Mouse (Mus musculus) heart, embryonic 10.5 days (tissue): Measurements from ENCODE around the gene Ncf1. TPM values are rescaled to one million over a fixed set of nuclear protein-coding genes. Genes with fewer than 3 reads are reported as not detected.

Source experiments
- DNase-seq: peaks from one replicate; pipeline ENCODE4 v3.0.0-alpha.2; 2017; ENCODE audit warnings: low spot score
- H3K27ac ChIP-seq: fragments of 300-500 bp; sonication (generic); 2 replicates; pipeline ENCODE4 v1.5.1; 2016; ENCODE audit warnings: mild to moderate bottlenecking
- H3K27me3 ChIP-seq: fragments of 300-500 bp; sonication (generic); 2 replicates; pipeline ENCODE4 v1.6.1; 2016; ENCODE audit warnings: mild to moderate bottlenecking; ENCODE audit not compliant: poor library complexity, insufficient read depth, severe bottlenecking
- H3K36me3 ChIP-seq: fragments of 300-500 bp; sonication (generic); 2 replicates; pipeline ENCODE4 v1.6.1; 2016; ENCODE audit warnings: mild to moderate bottlenecking, moderate library complexity
- H3K4me1 ChIP-seq: fragments of 300-500 bp; sonication (generic); 2 replicates; pipeline ENCODE4 v1.6.1; 2016; ENCODE audit warnings: mild to moderate bottlenecking
- H3K4me3 ChIP-seq: fragments of 300-500 bp; sonication (generic); 2 replicates; pipeline ENCODE4 v1.5.1; 2016; ENCODE audit warnings: mild to moderate bottlenecking, moderate library complexity
- H3K9me3 ChIP-seq: fragments of 300-500 bp; sonication (generic); 2 replicates; pipeline ENCODE4 v1.6.1; 2016; ENCODE audit warnings: mild to moderate bottlenecking, moderate library complexity
- WGBS: fragments of 180-500 bp; shearing (Covaris S2); methylation state at CpG from one replicate; pipeline ENCODE4 v1.1.7; 2016; 5-methylcytosine and 5-hydroxymethylcytosine counted together
- polyA plus RNA-seq: library from polyadenylated mRNA; unstranded; fragments of >200 nt; fragmentation: Nextera tagmentation; extraction: Ambion mirVana; gene quantifications from 2 replicates; pipeline ENCODE4 v1.2.1, GENCODE M21; 2016

Ncf1 gene
- polyA plus RNA-seq, 1 experiment from 2014 or later = 2.2 TPM

DNA sequence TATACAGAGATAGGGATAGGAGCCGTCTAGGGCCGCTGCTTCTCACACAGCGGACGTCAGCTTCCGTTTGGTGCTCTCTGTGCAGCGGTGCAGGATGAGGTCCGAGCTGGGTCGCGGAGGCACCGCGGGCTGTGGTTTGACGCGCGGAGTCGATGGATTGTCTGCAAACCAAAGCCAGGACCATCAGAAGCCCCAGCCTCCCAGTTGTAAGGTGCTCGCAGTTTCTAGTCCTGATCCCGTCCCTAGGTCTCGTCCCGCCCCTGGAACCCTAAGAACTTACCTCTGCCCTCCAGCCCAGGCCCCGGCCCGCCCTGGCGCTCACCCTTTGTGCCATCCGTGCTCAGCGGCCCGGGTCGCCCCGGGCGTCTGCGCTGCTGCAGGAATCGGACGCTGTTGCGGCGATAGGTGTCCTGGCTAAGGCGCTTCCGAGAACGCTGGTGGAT lies 7.7 kb downstream of the Ncf1 start:
- Histone ChIP-seq H3K36me3 (peaks cover 9% of the 10 kb centered on the region), H3K27me3 (peaks cover 32% of the 10 kb centered on the region), H3K9me3 (no peaks in the 10 kb centered on the region), H3K4me3 (peak overlapping the region; percentile 59), H3K27ac (no peak overlapping the region), H3K4me1 (peaks cover 30% of the 10 kb centered on the region)
- 1% methylated on average over 36 of the region's 36 CpGs for WGBS
- DNase-seq = no peak

DNA sequence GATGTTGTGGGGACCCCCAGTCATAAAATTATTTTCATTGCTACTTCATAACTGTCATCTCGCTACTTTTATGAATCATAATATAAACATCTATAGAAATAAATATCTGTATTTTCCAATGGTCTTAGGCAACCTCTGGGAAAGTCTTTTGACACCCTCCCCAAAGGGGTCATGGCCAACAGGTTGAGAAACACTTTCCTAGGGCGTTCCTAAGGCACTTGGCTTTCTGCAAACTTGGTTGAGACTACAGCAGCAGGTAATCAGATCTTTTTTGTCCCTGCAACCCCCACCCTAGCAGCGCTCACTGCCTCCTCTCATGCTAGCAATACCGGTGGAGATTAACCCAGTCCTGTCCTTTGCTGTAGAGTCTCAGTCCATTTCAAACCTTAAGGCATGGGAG lies 8.1 kb downstream of the Ncf1 start:
- peaks cover 32% of the 10 kb centered on the region for H3K27me3 ChIP-seq
- WGBS = 38% methylated on average over 4 of the region's 4 CpGs
- peak overlapping the region; percentile 59 for H3K4me3 ChIP-seq
- peaks cover 25% of the 10 kb centered on the region for H3K4me1 ChIP-seq
- H3K27ac ChIP-seq = no peak overlapping the region
- H3K9me3 ChIP-seq = no peaks in the 10 kb centered on the region
- no peak for DNase-seq
- peaks cover 13% of the 10 kb centered on the region for H3K36me3 ChIP-seq

- peaks cover 16% of the 10 kb centered on the region for H3K36me3 ChIP-seq
- no peak for DNase-seq
- 85% methylated on average over 7 of the region's 7 CpGs for WGBS
- H3K4me3 ChIP-seq = no peak overlapping the region
- peaks cover 21% of the 10 kb centered on the region for H3K4me1 ChIP-seq
- peaks cover 27% of the 10 kb centered on the region for H3K27me3 ChIP-seq
- H3K9me3 ChIP-seq = no peaks in the 10 kb centered on the region
- H3K27ac ChIP-seq = no peak overlapping the region
Observed at GRCm38 (mm10) chr5:134217900-134218299, 11.5 kb downstream of the Ncf1 start.

DNA sequence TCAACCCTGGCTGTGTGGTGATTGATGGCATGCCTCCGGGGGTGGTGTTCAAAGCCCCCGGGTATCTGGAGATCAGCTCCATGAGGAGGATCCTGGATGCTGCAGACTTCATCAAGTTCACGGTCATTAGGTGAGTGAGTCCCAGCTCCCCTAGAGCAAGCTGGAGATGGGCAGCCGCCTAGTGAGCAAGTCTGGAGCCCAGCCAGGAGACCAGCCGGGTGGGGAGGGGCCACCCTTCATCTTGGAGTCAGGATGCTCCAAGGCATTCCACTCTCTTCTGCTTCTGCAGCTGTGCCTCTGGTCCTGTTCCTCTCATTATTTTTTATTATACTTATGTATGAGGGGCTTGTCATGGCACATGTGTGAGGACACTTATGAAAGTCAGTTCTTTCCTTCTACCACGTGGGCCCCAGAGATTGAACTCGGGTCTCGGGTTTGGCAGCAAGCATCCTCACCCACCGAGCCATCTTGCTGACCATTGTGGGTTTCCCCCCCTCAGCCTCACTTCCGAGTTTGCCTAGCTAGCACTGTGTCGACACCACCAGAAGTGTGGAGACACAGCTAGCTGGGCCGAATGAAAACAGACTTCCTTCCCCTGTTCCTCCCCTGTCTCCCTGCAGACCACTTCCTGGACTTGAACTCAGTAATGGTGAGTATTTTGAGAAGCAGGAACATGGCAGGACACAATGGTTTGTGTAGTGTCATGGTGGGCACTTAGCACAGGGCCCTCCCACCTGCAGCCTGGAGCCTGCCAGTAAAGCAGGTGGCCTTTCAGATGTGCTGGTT lies 15.2 kb downstream of the Ncf1 start:
- WGBS = 69% methylated on average over 12 of the region's 12 CpGs
- no peak for DNase-seq
- Histone ChIP-seq H3K27me3 (no peaks in the 10 kb centered on the region), H3K27ac (no peak overlapping the region), H3K4me3 (no peak overlapping the region), H3K36me3 (peaks cover 22% of the 10 kb centered on the region), H3K4me1 (peaks cover 20% of the 10 kb centered on the region), H3K9me3 (no peaks in the 10 kb centered on the region)

DNA sequence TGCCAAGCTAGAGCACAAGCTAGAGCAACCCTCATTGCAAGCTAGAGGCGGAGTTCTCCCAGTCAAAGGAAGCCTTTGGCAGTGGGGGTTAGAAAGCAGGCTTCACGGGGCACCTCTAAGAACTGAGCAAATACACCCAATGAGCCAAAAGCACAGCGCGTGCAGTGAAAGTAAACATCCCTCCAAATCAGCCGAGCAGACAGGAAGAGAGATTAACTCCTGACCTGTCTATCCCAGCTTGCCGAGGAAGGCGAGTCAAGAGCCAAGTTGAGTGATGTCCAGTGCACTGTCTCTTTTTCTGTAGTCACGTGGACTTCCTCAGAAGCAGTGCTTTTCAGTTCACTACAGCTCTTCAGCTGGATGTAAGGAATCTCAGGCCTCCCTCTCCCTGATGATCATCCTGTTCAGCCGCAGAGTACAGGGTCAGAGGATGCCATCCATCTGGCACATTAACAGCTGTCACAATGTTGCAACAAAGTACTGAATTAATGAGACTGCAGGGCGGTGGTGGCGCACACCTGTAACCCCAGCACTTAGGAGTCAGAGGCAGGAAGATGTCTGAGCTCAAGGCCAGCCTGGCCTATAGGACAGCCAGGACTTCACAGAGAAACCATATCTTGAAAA lies 19.4 kb downstream of the Ncf1 start:
- Histone ChIP-seq H3K4me3 (no peak overlapping the region), H3K27me3 (no peaks in the 10 kb centered on the region), H3K27ac (no peak overlapping the region), H3K4me1 (peaks cover 20% of the 10 kb centered on the region), H3K36me3 (peaks cover 19% of the 10 kb centered on the region), H3K9me3 (0 out of 2 replicates have a peak, but pooled peaks cover 3% of the 10 kb centered on the region)
- DNase-seq = no peak
- WGBS = 53% methylated on average over 11 of the region's 11 CpGs

DNA sequence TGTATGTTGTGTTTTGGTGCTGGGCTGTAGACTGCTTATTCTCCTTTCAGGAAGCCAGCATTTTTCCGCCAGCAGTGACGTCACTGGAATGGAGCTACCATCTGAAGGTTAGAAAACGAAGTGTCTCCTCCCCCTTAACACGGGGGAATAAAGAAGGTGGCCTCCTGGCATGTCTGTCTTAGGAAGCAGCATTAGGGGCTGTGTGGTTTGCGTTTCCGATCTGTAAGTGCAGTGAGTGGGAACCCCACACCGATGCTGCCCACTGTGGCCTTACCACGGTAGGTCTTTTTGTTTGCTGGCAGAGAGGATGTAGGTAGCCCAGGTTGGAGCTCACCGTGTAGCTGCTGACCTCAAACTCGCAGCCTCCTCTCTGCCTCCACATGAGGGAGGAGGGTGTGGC lies 22.7 kb downstream of the Ncf1 start:
- H3K4me1 ChIP-seq = peaks cover 13% of the 10 kb centered on the region
- H3K27me3 ChIP-seq = no peaks in the 10 kb centered on the region
- H3K9me3 ChIP-seq = 0 out of 2 replicates have a peak, but pooled peaks cover 3% of the 10 kb centered on the region
- 79% methylated on average over 10 of the region's 10 CpGs for WGBS
- no peak overlapping the region for H3K4me3 ChIP-seq
- no peak overlapping the region for H3K27ac ChIP-seq
- peaks cover 37% of the 10 kb centered on the region for H3K36me3 ChIP-seq
- DNase-seq = no peak

GRCm38 (mm10) chr5:134193664-134194063 lies 35.8 kb downstream of the Ncf1 start:
- Histone ChIP-seq H3K4me3 (no peak overlapping the region), H3K36me3 (peaks cover 39% of the 10 kb centered on the region), H3K9me3 (no peaks in the 10 kb centered on the region), H3K4me1 (no peaks in the 10 kb centered on the region), H3K27me3 (no peaks in the 10 kb centered on the region), H3K27ac (no peak overlapping the region)
- whole genome bisulfite sequencing = 84% methylated on average over 8 of the region's 8 CpGs
- no peak for DNase-seq

DNA sequence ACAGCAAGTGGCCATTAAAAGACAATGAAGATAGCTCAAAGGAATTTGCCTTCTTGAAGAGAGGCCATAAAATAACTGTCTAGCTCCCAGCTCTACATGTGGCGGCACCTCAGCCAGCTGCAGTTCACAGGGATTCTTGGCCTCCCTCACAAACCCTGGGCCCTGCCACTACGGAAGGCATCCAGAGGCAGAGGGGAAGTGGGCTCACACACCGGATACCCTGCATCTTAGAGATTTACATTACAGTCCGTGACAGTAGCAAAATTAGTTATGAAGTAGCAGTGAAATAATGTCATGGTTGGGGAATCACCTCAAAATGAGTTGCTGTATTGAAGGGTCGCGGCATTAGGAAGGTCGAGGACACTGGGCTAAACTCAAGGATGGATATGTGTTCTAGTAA lies 40.9 kb downstream of the Ncf1 start:
- Histone ChIP-seq H3K9me3 (no peaks in the 10 kb centered on the region), H3K36me3 (peaks cover 9% of the 10 kb centered on the region; the same call in 1 of the 2 replicates), H3K27me3 (no peaks in the 10 kb centered on the region), H3K4me3 (no peak overlapping the region), H3K27ac (no peak overlapping the region), H3K4me1 (peaks cover 3% of the 10 kb centered on the region; the same call in 1 of the 2 replicates)
- WGBS = 85% methylated on average over 7 of the region's 7 CpGs
- no peak for DNase-seq

GRCm38 (mm10) chr5:134186961-134187731 lies 42.3 kb downstream of the Ncf1 start:
- DNase-seq = no peak
- Histone ChIP-seq H3K27ac (no peak overlapping the region), H3K9me3 (no peaks in the 10 kb centered on the region), H3K27me3 (no peaks in the 10 kb centered on the region), H3K4me3 (no peak overlapping the region), H3K4me1 (peaks cover 15% of the 10 kb centered on the region; the same call in 1 of the 2 replicates), H3K36me3 (no peaks in the 10 kb centered on the region)
- WGBS = 70% methylated on average over 4 of the region's 4 CpGs

- Histone ChIP-seq H3K4me3 (no peak overlapping the region), H3K4me1 (peaks cover 17% of the 10 kb centered on the region; the same call in 1 of the 2 replicates), H3K27ac (no peak overlapping the region), H3K9me3 (no peaks in the 10 kb centered on the region), H3K27me3 (no peaks in the 10 kb centered on the region), H3K36me3 (no peaks in the 10 kb centered on the region)
- WGBS = 86% methylated on average over 3 of the region's 3 CpGs
- no peak for DNase-seq
Observed at GRCm38 (mm10) chr5:134186059-134186458, 43.4 kb downstream of the Ncf1 start.

DNA sequence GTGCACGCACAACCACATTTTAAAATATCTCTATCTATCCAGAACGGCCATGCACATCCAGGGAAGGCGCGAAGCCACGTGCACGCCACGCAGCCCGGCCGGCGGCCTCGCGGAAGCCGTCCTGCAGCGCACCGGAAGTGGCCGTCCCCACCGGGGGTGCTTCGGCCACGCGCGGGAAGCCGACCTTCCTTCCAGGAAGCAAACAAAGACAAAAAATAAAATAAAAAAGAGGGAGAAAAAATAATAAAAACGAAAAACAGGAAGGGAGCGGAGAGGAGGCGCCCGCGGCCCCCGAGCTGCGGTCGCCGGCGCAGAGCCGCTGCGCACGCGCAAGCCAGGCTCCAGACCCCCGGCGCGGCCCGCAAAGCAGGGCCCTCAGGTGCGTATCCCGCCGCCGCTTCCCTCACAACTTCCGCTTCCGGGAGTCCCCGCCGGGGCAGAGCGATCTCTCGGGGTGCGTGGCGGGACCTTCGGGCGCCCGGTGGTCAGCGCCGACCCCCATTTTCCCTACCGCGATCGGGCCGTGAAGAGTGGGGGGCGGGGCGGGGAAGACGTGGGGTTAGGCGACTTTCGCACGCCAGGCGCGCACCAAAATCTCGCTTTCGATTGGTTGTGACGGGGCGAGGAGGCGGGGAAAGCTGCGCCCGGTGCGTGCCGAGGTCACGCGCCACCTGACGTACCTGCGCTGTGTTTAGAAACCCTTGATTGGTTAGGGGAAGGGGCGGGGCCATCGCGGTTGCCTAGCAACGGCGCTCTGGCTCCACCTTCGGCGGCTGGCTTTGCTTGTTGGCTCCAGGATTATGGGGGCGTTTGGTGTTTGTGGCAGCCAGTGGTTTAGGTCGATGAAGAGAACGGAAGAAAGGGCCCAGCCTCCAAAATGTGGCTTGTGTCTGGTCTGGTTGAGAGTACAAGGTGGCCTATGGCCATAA lies 45.3 kb downstream of the Ncf1 start, which contains the start of gene Gtf2ird2:
Gene Gtf2ird2 (plus strand): TSS at position 140 of the 929 bp plus-strand sequence.
- H3K27me3 ChIP-seq = no peaks in the 10 kb centered on the region
- H3K4me3 ChIP-seq = peak within 1 kb of the TSS; percentile 90
- H3K36me3 ChIP-seq = no peaks in the 10 kb centered on the region
- DNase-seq = peak; percentile 99
- no peaks in the 10 kb centered on the region for H3K9me3 ChIP-seq
- H3K27ac ChIP-seq = peak within 1 kb of the TSS; percentile 99
- H3K4me1 ChIP-seq = peaks cover 17% of the 10 kb centered on the region; the same call in 1 of the 2 replicates
- WGBS = under 1% methylated on average over 92 of the region's 92 CpGs

DNA sequence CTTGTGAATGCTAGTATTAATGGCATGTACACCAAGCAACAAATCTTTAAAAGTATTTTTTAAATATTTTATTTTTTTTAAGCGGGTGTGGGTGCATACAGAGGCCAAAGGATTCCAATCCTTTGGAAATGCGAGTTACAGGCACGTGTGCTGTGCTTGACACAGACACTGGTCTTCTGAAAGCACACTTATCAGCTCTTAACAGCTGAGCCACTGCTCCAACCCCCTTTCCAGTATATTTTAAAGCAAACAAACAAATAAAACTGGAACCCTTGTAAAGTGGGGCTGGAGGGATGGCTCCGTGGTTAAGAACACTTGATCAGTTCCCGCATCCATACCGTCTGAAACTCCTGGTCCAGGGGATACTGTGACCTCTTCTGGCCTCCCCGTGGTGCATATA lies 46.3 kb downstream of the Ncf1 start:
- Histone ChIP-seq H3K9me3 (no peaks in the 10 kb centered on the region), H3K27ac (peak overlapping the region; percentile 99), H3K36me3 (no peaks in the 10 kb centered on the region), H3K4me1 (peaks cover 17% of the 10 kb centered on the region; the same call in 1 of the 2 replicates), H3K4me3 (peak overlapping the region; percentile 90), H3K27me3 (0 out of 2 replicates have a peak, but pooled peaks cover 1% of the 10 kb centered on the region)
- 51% methylated on average over 7 of the region's 7 CpGs for WGBS
- no peak for DNase-seq
